Mouse (Mus musculus): ENCODE data around the gene Slc17a3.

The Slc17a3 gene

DNA sequence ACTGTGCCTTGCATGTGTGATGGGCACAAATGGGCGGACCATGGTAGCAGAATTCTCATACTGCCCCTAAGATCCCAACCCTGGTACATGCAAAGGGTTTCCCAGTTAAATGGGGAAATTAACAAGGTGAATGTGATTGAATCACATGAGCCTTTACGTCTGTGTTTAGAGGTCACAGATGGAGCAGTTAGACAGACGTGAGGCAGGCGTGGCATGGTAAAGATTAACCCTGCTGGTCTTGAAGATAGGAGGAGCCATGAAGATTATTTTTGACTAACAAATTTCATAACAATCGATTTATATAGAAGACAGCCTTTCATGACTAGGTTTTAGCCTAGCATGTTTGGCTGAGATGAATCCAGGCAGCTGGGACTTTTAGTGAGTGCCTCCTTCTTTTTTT lies 33.9 kb downstream of the Slc17a3 start:
- DNase-seq (ENCODE audit: low spot score in 2 of 2), result no peak

DNA sequence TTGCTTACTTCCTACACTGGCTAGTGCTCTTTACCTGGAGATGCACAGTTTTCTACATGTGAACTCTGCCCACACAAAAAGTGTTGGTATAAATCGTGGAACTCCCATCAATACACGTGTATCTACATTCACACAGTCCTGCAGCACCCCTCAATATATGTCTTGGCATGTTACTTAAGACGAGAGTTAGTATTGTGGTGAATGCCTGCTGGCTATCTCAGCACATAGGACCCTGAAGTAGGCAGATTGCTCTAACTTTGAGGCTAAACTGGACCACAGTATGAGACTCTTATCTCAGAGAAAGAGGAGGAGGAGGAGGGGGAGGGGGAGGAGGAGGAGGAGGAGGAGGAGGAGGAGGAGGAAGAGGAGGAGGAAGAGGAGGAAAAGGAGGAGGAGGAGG lies 39.9 kb downstream of the Slc17a3 start:
- DNase-seq (ENCODE audit: low spot score in 2 of 2), result no peak

DNA sequence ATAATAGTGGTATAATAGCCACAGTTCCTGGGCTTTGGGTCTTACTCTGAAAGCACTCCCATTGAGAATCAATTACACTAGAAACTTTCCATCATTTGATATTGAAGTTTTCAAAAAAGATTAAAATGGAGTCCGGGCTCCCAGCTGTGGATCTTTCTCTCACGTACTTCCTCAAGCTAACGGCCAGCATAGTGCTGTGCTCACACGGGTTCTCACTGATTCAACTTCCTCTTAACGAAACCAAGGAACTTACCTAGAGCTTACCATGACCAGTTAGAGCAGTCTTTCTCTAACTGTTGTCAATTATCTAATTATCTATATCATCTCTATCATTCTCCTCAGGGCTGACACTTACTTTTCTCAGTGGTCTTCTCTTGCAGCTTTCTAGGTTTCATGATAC lies 40.4 kb downstream of the Slc17a3 start:
- DNase-seq (ENCODE audit: low spot score in 2 of 2), result no peak

DNA sequence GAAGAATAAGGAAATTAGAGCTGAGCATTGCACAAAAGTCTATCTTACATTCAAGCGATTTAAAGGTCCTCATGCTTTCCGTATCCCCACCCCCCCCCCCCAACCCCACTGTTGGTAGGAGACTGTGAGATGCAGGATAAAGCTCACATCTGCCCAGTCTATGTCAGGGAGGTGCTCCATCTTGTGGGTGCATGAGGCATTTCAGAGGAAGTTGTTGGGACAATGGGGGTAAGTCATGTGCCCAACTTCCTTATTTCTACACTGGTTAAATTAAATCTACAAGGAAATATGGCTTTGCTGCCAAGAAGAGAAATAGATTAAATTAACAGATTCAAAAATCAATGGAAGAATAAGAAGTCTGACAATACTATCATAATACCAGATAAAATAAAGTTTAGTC lies 46.3 kb downstream of the Slc17a3 start:
- peak in 1 of 2 experiments; percentile 27 for DNase-seq (ENCODE audit: low spot score in 2 of 2)

DNA sequence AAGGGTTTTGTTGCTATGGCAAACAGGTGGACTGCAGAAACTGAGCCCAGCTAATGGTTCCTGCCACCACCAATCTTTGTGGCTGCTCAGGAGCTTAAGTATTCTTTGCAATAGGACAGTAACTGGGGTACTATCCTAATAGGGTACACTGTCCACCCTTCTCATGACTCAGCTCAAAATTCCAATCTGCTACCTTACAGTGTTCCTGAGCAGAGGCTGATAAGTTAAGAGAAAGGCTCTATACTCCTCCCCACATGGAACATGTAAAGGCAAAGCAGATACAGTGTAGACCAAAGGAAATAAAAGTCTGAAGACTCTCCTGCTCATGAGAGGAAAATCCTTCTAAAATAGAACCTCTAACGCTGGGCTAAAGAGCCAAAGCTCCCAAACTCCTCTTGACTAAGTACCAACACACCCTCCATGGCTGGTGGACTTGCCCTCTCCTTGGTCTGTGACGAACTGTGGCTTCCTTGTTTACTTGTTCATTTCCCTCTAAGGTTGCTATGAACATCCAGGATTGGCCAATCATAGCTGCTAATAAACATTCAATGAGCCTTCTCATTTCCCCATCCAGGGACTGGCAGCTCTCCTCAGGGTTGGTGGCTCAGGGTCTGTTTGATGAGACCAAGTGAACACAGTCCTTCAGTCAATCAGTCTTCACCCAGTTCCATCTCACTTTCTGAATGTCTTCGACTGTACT lies 47.9 kb downstream of the Slc17a3 start:
- DNase-seq (ENCODE audit: low spot score in 2 of 2), result no peak

DNA sequence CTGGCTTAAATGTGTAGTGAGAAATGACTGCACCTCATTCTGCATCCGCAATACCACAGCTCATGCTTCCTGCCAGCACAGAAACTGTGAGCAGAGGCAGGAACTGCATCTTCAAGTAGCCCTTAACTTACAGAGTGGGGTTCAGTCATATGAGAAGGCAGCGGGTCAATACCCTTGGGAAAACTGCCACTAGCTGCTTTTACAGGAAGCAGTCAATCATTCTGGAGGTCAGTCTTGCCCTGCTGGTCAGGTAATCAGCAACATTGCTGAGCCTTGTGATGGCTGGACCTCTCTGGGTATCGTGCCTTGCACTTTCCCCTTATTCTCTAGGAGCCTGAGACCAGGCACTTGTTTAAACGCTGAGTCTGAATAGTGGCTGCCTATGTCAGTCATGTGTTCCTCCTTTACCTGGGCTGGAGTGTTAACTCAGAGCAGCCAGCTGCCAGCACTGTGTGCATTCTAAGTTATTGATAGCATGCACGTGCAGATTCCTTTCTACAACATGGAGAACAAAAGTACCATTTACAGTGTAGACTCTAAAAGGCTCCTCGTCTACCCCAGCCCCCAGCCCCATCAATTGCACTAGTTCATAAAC lies 49.9 kb downstream of the Slc17a3 start:
- DNase-seq (ENCODE audit: low spot score in 2 of 2), result no peak

DNA sequence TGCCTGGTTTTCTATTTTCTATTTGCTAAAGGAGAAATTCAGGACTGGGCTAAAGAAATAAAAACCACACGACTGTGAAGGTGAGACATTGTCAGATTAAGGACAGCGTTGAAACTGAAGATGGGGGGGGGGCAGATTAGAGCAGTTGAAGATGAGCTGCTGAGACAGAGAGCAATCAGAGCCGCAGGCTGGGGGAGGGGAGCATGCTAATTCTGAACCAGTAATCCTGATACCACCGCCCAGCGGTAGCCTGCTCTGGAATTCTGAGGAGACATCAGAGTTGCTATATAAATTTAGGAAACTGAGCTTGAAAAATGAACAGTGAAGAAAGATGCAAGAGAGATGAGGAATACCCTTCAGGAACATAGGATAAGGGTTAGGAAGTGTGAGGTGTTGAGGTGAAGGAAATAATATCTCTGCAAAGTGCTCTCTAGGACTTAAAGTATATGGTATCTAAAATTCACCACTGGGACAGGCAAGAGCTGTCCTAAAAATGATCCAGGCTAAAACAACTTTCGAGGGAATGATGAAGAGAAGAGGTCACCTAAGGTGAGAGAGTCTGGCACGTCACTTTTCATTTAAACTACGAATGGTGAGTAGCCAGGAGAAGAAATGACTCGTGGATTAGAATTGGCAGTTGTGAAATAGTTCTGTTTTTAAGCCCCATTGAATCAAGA lies 53.5 kb downstream of the Slc17a3 start:
- DNase-seq (ENCODE audit: low spot score in 2 of 2), result no peak

DNA sequence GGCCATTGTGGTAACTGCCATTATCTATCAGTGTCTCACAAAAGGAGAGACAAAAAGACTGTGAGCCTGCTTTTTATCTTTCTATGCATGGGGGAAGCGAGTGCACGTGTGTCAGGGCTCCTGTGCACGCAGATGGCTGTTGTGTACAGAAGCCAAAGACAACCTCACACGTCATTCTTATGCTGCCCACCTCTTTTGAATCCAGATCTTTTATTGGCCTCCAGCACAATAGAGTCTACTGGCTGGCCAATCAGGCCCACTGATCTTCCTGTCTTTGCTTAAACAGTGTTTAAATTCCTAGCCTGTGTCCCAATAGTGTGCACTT lies 54.0 kb downstream of the Slc17a3 start:
- no peak for DNase-seq (ENCODE audit: low spot score in 2 of 2)

DNA sequence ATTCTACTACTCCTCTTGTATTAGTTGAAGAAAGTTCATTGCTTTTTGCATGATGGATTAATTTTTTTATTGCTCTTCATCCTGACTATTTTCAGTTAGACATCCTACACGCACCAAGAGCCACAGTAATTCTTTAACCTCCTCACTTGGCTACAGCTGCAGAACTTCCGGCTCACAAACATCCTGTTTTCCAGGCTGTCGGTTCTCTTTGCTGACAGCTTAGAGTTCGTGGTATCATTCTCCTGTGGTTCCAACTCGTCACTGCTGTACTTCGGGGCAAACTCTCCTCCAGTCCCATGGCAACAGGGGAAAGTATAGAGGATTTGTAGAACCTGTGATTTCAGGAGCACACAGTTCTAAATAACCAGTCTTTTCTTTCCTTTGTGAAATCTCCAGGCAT lies 59.0 kb downstream of the Slc17a3 start:
- DNase-seq (ENCODE audit: low spot score in 2 of 2), result no peak

DNA sequence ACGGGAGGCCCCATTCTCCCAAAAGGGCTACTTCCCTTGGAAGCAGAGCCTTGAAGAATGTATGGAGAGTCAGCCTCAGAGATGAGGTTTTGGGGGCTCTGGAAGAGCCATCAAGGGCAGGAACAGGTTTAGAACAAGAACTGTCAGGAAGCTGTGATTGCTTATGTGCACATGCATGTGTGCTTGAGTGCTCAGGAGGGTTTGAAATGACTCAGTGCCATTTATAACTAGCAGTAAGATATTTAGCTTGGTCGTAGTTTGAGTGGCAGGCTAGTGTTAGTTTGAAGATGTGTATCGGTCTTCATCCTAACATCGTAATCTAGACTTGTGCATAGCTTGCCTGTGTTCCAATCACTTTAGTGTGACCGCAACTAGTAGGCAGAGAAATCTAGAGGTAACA lies 67.7 kb downstream of the Slc17a3 start:
- no peak for DNase-seq (ENCODE audit: low spot score in 2 of 2)

DNA sequence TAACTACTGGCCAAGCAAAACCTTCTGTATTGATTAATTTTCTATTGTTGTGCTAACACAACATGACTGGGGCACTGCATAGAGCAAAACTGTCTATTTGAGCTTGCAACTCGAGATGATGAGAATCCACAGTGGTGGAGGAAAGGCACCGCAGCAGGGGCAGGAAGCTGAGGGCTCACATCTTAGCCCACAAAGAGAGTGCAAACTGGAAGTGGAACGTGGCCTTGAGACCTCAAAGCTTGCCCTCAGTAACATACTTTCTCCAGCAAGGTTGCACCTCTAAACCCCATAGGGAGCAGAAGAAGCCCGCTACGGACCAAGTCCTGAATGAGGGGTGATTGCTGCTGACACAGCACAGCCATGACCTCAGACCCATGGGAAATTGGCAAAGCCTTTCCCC lies 70.9 kb downstream of the Slc17a3 start:
- no peak for DNase-seq (ENCODE audit: low spot score in 2 of 2)
